Mouse (Mus musculus): ENCODE measurements around the gene Lclat1.

- TF ChIP-seq POLR2A (IDR thresholded peaks at IDR 0.05; ENCODE audit: insufficient read depth, low read depth, low read length) (no peak), CTCF (IDR thresholded peaks at IDR 0.05) (no peak), EP300 (IDR thresholded peaks at IDR 0.05; ENCODE audit: insufficient read depth, low read depth, low read length) (no peak)
Measured at GRCm38 (mm10) chr17:73210960-73211531, 103.3 kb downstream of the Lclat1 start.

Measured in heart, adult 2 months (tissue).